Mouse (Mus musculus) embryonic facial prominence, embryonic 14.5 days (tissue): ENCODE measurements around the gene Prr14l. TPM values are rescaled to one million over a fixed set of nuclear protein-coding genes. Genes with fewer than 3 reads are reported as not detected.
"Not testable (repeated sequence)": the region's sequence is repeated elsewhere in the genome, so short reads cannot be mapped to it uniquely, and the experiment has no call there.

Source experiments
- ATAC-seq: fragments of 200-750 bp; cut with Nextera tagmentation; 2 replicates; pipeline ENCODE4 v1.8.0; 2017; ENCODE audit warnings: low read depth, moderate number of reproducible peaks, moderate TSS enrichment
- DNase-seq: peaks from one replicate; pipeline ENCODE4 v3.0.0-alpha.2; 2015; ENCODE audit warnings: low spot score
- H3K27ac ChIP-seq: fragments of 300-500 bp; sonication (generic); replicated peaks from 2 replicates; pipeline ENCODE4 v1.5.1; 2014; ENCODE audit warnings: low read depth, mild to moderate bottlenecking, low read length, moderate library complexity
- H3K27me3 ChIP-seq: fragments of 300-500 bp; sonication (generic); replicated peaks from 2 replicates; pipeline ENCODE4 v1.6.1; 2014; ENCODE audit warnings: low read length; ENCODE audit not compliant: control insufficient read depth, insufficient read depth
- H3K36me3 ChIP-seq: fragments of 300-500 bp; sonication (generic); 2 replicates; pipeline ENCODE4 v1.6.1; 2014; ENCODE audit warnings: low read length, mixed read lengths; ENCODE audit not compliant: control insufficient read depth, insufficient read depth
- H3K4me1 ChIP-seq: fragments of 300-500 bp; sonication (generic); 2 replicates; pipeline ENCODE4 v1.6.1; 2014; ENCODE audit warnings: antibody characterized with exemption, low read length; ENCODE audit not compliant: control insufficient read depth, insufficient read depth
- H3K4me2 ChIP-seq: fragments of 300-500 bp; sonication (generic); 2 replicates; pipeline ENCODE4 v1.6.1; 2014; ENCODE audit warnings: low read depth, mild to moderate bottlenecking, low read length, moderate library complexity, mixed read lengths
- H3K4me3 ChIP-seq: fragments of 300-500 bp; sonication (generic); 2 replicates; pipeline ENCODE4 v1.5.1; 2014; ENCODE audit warnings: low read depth, mild to moderate bottlenecking, low read length
- H3K9ac ChIP-seq: fragments of 300-500 bp; sonication (generic); 2 replicates; pipeline ENCODE4 v1.6.1; 2014; ENCODE audit warnings: low read depth, mild to moderate bottlenecking, low read length, moderate library complexity, mixed read lengths
- H3K9me3 ChIP-seq: fragments of 300-500 bp; sonication (generic); 2 replicates; pipeline ENCODE4 v1.6.1; 2016; ENCODE audit warnings: low read length; ENCODE audit not compliant: control insufficient read depth
- WGBS: fragments of 180-500 bp; shearing (Covaris S2); extraction: QIAGEN DNeasy Blood & Tissue Kit; methylation state at CpG from one replicate; pipeline ENCODE4 v1.1.7; 2014; 5-methylcytosine and 5-hydroxymethylcytosine counted together
- polyA plus RNA-seq: library from polyadenylated mRNA; unstranded; fragments of >200 nt; fragmentation: Nextera tagmentation; extraction: Ambion mirVana; gene quantifications from 2 replicates; pipeline ENCODE4 v1.2.1, GENCODE M21; 2014

Prr14l gene
- polyA plus RNA-seq, 1 experiment from 2014 or later = 14.0 TPM

DNA sequence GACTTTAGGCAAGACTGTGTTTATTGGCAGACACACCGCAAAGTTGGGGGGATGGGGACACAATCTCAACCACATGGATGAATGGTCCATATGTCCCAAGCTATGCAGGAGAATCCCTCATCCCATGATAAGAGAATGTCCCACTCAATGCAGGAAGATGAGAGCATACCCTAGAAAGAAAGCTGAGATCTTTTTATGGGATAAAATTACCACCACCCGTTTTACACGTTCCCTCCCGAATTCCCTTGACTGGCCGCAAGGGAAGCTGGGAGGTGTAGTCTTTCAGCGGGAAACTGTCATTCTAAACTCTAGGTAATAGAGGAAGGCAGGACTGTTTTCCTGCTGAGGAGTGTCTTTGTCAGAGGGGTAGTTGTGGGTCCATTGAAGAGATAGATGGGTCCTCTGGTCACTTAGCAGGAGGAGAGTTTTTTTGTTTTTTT lies 3.7 kb upstream of the Prr14l start:
- Histone ChIP-seq H3K4me3 (peak overlapping the region; percentile 44), H3K27ac (peak overlapping the region; percentile 74), H3K4me2 (peak overlapping the region; percentile 59), H3K27me3 (no peaks in the 10 kb centered on the region), H3K9ac (peak overlapping the region; percentile 56), H3K36me3 (no peaks in the 10 kb centered on the region), H3K4me1 (peaks cover 5% of the 10 kb centered on the region; the same call in 1 of the 2 replicates), H3K9me3 (no peaks in the 10 kb centered on the region)
- DNase-seq = peak; percentile 84
- peak; percentile 23; the same call in 1 of the 2 replicates for ATAC-seq
- under 1% methylated on average over 6 of the region's 6 CpGs for WGBS

- WGBS = 98% methylated on average over 2 of the region's 3 CpGs
- not testable (repeated sequence) for ATAC-seq
Observed at GRCm38 (mm10) chr5:32855274-32855673, 1.2 kb upstream of the Prr14l start.

GRCm38 (mm10) chr5:32854818-32855217 lies 762 bp upstream of the Prr14l start:
- Histone ChIP-seq H3K27me3 (no peaks in the 10 kb centered on the region), H3K9ac (no peak overlapping the region), H3K4me2 (no peak overlapping the region), H3K36me3 (peaks cover 8% of the 10 kb centered on the region; the same call in 1 of the 2 replicates), H3K4me1 (peaks cover 14% of the 10 kb centered on the region), H3K9me3 (peaks cover 4% of the 10 kb centered on the region; the same call in 1 of the 2 replicates), H3K27ac (no peak overlapping the region; the same call in 1 of the 2 replicates), H3K4me3 (no peak overlapping the region)
- DNase-seq (no peak), ATAC-seq (no peak)
- WGBS = 78% methylated on average over 4 of the region's 4 CpGs

More at GRCm38 (mm10) chr5:32855274-32855673, 1.2 kb upstream of the Prr14l start:
- not testable (repeated sequence) for H3K9me3 ChIP-seq, H3K4me2 ChIP-seq, H3K36me3 ChIP-seq, H3K27me3 ChIP-seq, H3K27ac ChIP-seq, H3K4me3 ChIP-seq, H3K9ac ChIP-seq, DNase-seq
- peaks cover 14% of the 10 kb centered on the region for H3K4me1 ChIP-seq

DNA sequence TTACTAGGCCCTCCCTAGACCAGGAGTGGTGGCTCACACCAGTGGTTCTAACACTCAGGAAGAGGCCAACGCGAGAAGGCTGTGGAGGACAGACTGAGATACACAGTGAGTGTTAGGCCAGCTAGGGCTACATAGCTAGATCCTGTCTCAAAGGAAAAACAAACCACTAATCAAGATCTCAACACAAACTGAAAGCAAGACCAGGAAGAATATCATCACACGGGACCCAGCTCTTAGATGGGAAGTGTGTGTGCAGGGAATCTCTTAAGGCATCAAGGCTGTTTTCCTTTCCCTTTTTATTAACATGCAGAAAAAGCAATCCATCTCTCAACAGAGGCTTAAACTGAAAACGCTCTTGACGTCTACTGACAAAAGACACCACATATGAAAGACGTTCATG lies 2.0 kb downstream of the Prr14l start:
- no peaks in the 10 kb centered on the region for H3K27me3 ChIP-seq
- peaks cover 14% of the 10 kb centered on the region for H3K4me1 ChIP-seq
- DNase-seq (peak; percentile 20), ATAC-seq (no peak)
- peaks cover 4% of the 10 kb centered on the region; the same call in 1 of the 2 replicates for H3K9me3 ChIP-seq
- peak overlapping the region; percentile 88 for H3K4me2 ChIP-seq
- peaks cover 22% of the 10 kb centered on the region; the same call in 1 of the 2 replicates for H3K36me3 ChIP-seq
- WGBS = 54% methylated on average over 6 of the region's 6 CpGs
- peak overlapping the region; percentile 2; the same call in 1 of the 2 replicates for H3K9ac ChIP-seq
- H3K27ac ChIP-seq = no peak overlapping the region
- H3K4me3 ChIP-seq = peak overlapping the region; percentile 90; the same call in 1 of the 2 replicates

DNA sequence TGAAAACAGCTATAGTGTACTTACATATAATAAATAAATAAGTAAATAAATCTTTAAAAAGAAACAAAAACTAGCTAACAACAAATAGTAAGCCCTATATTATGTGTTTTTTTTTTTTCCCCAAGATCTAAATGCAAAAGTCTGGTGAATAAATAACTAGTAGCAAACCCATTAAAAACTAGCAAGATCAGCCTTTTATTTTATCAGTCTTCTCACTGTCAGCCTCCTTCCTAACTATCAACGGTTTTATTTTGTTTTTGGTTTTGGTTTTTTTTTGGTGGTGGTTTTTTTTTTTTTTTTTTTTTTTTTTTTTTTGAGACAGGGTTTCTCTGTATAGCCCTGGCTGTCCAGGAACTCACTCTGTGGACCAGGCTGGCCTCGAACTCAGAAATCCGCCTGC lies 4.5 kb downstream of the Prr14l start:
- WGBS = 93% methylated on average over 3 of the region's 3 CpGs
- peaks cover 40% of the 10 kb centered on the region for H3K36me3 ChIP-seq
- ATAC-seq, H3K9me3 ChIP-seq, H3K4me3 ChIP-seq, H3K27ac ChIP-seq, H3K27me3 ChIP-seq, DNase-seq, H3K4me2 ChIP-seq, H3K9ac ChIP-seq: not testable (repeated sequence)
- peaks cover 14% of the 10 kb centered on the region for H3K4me1 ChIP-seq

DNA sequence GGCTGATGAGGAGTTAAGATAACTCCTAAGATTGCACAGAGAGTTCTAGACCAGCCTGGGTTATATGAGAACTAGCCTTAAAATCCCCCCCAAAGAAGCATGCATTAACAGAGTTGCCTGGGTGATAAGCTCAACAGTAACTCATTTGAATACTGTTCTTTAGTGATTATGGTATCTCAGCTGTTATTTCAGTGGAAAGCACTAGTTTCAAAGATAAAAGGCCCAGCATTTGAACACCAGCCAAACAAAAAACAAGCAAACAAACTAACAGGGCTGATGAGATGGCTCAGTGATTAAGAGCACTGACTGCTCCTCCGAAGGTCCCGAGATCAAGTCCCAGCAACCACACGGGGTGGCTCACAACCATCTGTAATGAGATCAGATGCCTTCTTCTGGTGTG lies 4.9 kb downstream of the Prr14l start:
- H3K4me1 ChIP-seq = peaks cover 14% of the 10 kb centered on the region
- ATAC-seq = no peak
- 95% methylated on average over 3 of the region's 3 CpGs for WGBS

DNA sequence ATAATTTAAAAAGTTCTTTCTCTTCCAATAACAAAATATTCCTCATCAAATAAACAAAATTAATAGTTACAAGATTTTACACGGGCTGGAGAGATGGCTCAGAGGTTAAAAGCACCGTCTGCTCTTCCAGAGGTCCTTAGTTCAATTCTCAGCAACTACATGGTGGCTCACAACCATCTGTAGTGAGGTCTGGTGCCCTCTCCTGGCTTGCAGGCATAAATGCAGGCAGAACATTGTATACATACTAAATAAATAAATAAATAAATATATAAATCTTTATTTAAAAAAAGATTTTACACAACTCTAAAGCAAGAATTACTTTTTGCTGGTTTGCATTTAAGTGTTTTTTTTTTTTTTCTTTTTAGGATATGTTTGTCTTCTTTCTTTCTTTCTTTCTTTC lies 14.0 kb downstream of the Prr14l start:
- no peaks in the 10 kb centered on the region for H3K4me1 ChIP-seq
- H3K27ac ChIP-seq = no peak overlapping the region
- no peaks in the 10 kb centered on the region for H3K27me3 ChIP-seq
- H3K4me2 ChIP-seq = no peak overlapping the region
- H3K9ac ChIP-seq = no peak overlapping the region
- no peak overlapping the region for H3K4me3 ChIP-seq
- H3K9me3 ChIP-seq = no peaks in the 10 kb centered on the region
- no peak for DNase-seq
- ATAC-seq = no peak
- peaks cover 91% of the 10 kb centered on the region for H3K36me3 ChIP-seq
- 89% methylated on average over 2 of the region's 2 CpGs for WGBS

More for the DNA sequence above, 4.9 kb downstream of the Prr14l start:
- Histone ChIP-seq H3K4me3 (no peak overlapping the region), H3K36me3 (peaks cover 44% of the 10 kb centered on the region), H3K27me3 (no peaks in the 10 kb centered on the region), H3K4me2 (no peak overlapping the region), H3K9me3 (peaks cover 4% of the 10 kb centered on the region; the same call in 1 of the 2 replicates), H3K27ac (no peak overlapping the region), H3K9ac (no peak overlapping the region)
- DNase-seq = no peak

- Histone ChIP-seq H3K4me1 (no peaks in the 10 kb centered on the region), H3K9me3 (no peaks in the 10 kb centered on the region), H3K27me3 (no peaks in the 10 kb centered on the region), H3K36me3 (peaks cover 92% of the 10 kb centered on the region), H3K9ac (no peak overlapping the region), H3K4me2 (no peak overlapping the region), H3K27ac (no peak overlapping the region), H3K4me3 (no peak overlapping the region)
- DNase-seq = no peak
- WGBS = 92% methylated on average over 5 of the region's 5 CpGs
- no peak for ATAC-seq
Observed at GRCm38 (mm10) chr5:32836976-32837375, 17.1 kb downstream of the Prr14l start.

GRCm38 (mm10) chr5:32834497-32834896 lies 19.6 kb downstream of the Prr14l start:
- 95% methylated on average over 1 of the region's 1 CpGs for WGBS
- no peaks in the 10 kb centered on the region for H3K9me3 ChIP-seq

More at GRCm38 (mm10) chr5:32834497-32834896, 19.6 kb downstream of the Prr14l start:
- ATAC-seq (no peak), DNase-seq (no peak)
- H3K27ac ChIP-seq = no peak overlapping the region
- H3K4me1 ChIP-seq = no peaks in the 10 kb centered on the region
- H3K4me3 ChIP-seq = no peak overlapping the region
- peaks cover 93% of the 10 kb centered on the region for H3K36me3 ChIP-seq
- no peaks in the 10 kb centered on the region for H3K27me3 ChIP-seq
- H3K9ac ChIP-seq = no peak overlapping the region
- no peak overlapping the region for H3K4me2 ChIP-seq
